8 mouse cellular contexts compared by ENCODE assay signal in the genomic region with DNA sequence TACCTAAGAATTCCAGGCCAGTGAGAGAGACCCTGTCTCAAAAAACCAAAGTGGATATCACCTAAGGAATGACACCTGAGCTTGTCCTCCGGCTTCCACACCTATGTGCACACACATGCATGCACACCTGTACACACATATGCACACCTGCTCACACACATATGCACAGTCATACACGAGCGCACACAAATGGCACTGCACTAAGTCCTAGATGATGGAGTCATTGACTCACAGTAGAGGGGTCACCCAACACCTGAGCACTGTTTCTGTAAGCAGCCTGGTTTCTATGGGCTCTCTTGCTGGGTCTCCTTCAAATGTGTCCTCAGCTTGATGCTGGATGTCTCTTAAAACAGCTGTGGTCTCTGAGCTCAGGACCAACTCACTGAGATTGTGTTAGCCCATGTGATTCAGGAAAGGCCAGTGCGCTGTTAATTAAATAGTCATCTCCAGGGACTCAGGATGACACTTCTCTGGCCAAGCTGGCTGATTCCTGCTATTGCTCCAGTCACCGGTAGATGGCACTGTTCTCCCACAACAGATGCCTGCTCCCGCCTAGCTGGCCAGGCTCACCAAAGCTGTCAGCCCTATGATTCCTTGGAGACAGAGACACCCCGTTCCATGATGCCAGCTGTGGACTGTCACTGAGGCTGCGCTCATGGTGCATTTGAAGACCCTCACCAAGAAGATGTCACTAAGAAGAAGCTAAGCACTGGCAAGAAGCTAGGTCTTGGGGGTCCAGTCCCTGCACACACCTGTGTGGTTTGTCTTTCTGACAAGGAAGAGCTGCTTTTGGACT.
A peak's percentile ranks its signal among the peaks of the same experiment; 100 is the strongest.
DNase-seq lines count a peak whose midpoint lies in the region; ATAC-seq and TF ChIP-seq lines count a peak whose summit lies in the region.

No protein-coding gene starts in this region.

- POLR2A ChIA-PET in Patski (lab: Charles Lee) = interaction anchor here (1.1 kb wide), 1 partner anchor 16 kb away, joined by 3 read pairs; no protein-coding TSS in a partner anchor

- peak overlapping the region; percentile 11; the same call in 1 of the 2 replicates for H3K9ac ChIP-seq in hindbrain, embryonic 15.5 days

- H3K4me3 ChIP-seq in hindbrain, embryonic 15.5 days = peak overlapping the region; percentile 16

- H3K4me1 ChIP-seq in hindbrain, embryonic 15.5 days (replicated peaks) = peaks cover 6% of the 10 kb centered on the region; the same call in 1 of the 2 replicates

- no peak for DNase-seq in Patski (ENCODE audit: low read depth, low spot score)
- peak; percentile 82 to 85 for DNase-seq in cerebellum, postnatal 14 days
- peak; percentile 48 to 70 for DNase-seq in frontal cortex, postnatal 25 days (ENCODE audit: low spot score in 2 of 2)
- peak; percentile 61 for DNase-seq in left cerebral cortex, adult 11 months (ENCODE audit: low spot score)
- peak; percentile 79 for DNase-seq in lung, postnatal 36 days
- DNase-seq in retina, postnatal 7 days (ENCODE audit: low read depth, low spot score) = peak; percentile 72
- DNase-seq in urinary bladder, adult 18-20 months (ENCODE audit: low spot score in 2 of 2) = peak; percentile 43 to 47

- H3K27me3 ChIP-seq in Patski = no peaks in the 10 kb centered on the region
- no peaks in the 10 kb centered on the region for H3K27me3 ChIP-seq in hindbrain, embryonic 15.5 days

- no peak overlapping the region for H3K27ac ChIP-seq in hindbrain, embryonic 15.5 days (replicated peaks)

- in situ Hi-C loops in Patski (cut with MboI; ENCODE audit: low pct_unique_long_range_greater_than_20kb) = loop anchor here (10.0 kb wide), 3 partner anchors 61 to 251 kb away; a partner anchor contains a TSS

- no peaks in the 10 kb centered on the region for H3K36me3 ChIP-seq in hindbrain, embryonic 15.5 days

- CTCF ChIA-PET in Patski (lab: Charles Lee) = interaction anchor here (0.7 to 4.1 kb wide), 33 partner anchors 11 to 371 kb away, joined by 3 to 32 read pairs (median 4); a partner anchor contains a TSS

- ATAC-seq in Patski = peak; percentile 81
- ATAC-seq in hindbrain, embryonic 15.5 days (ENCODE audit: low FRiP score, low read depth) = peak; percentile 89

- no peak for TF ChIP-seq CTCF in Patski (IDR thresholded peaks at IDR 0.05)

- H3K4me2 ChIP-seq in hindbrain, embryonic 15.5 days = peak overlapping the region; percentile 52

- H3K9me3 ChIP-seq in hindbrain, embryonic 15.5 days = no peaks in the 10 kb centered on the region

- WGBS in hindbrain, embryonic 15.5 days = 27% methylated on average over 8 of the region's 8 CpGs
